Mouse (Mus musculus) hindbrain, embryonic 13.5 days (tissue): ENCODE measurements around the gene Immp1l. TPM values are rescaled to one million over a fixed set of nuclear protein-coding genes. Genes with fewer than 3 reads are reported as not detected.

ENCODE experiments used
- microRNA-seq: library from miRNA; unstranded; fragments of <30 nt; microRNA quantifications from one replicate; pipeline ENCODE4, GENCODE M21; 2016
- polyA plus RNA-seq: library from polyadenylated mRNA; unstranded; fragments of >200 nt; fragmentation: Nextera tagmentation; extraction: Ambion mirVana; gene quantifications from 2 replicates; pipeline ENCODE4 v1.2.1, GENCODE M21; 2015

Gene Immp1l
- polyA plus RNA-seq, 1 experiment from 2014 or later: 115 TPM

Small RNAs within 50 kb of the gene (microRNA-seq; reads per million reads assigned to microRNA genes)
- gene Gm22002: not detected

Other genes with a start within 250 kb of the Immp1l start
- gene Pax6, start 235.7 kb upstream of the Immp1l start, polyA plus RNA-seq: 26.4 and 29.8 TPM in 2 replicates
- 37.5 and 43.0 TPM in 2 replicates for gene Elp4, start 74 bp upstream of the Immp1l start, polyA plus RNA-seq
- gene Dnajc24, start 98.9 kb downstream of the Immp1l start, polyA plus RNA-seq: 35.5 and 37.3 TPM in 2 replicates